Mouse (Mus musculus) kidney, postnatal 0 days (tissue): ENCODE results near the gene Wfdc1. TPM values are rescaled to one million over a fixed set of nuclear protein-coding genes. Genes with fewer than 3 reads are reported as not detected.

ENCODE experiments used
- ATAC-seq: fragments of 200-750 bp; cut with Nextera tagmentation; replicated peaks from 2 replicates; pipeline ENCODE4 v1.8.0; 2017; ENCODE audit warnings: low read depth, moderate number of reproducible peaks, moderate TSS enrichment, moderate library complexity; ENCODE audit not compliant: low FRiP score
- DNase-seq: peaks from one replicate; pipeline ENCODE4 v3.0.0-alpha.2; 2016; ENCODE audit warnings: low spot score
- H3K27ac ChIP-seq: fragments of 300-500 bp; sonication (generic); 2 replicates; pipeline ENCODE4 v1.5.1; 2014; ENCODE audit warnings: mild to moderate bottlenecking
- H3K27me3 ChIP-seq: fragments of 300-500 bp; sonication (generic); 2 replicates; pipeline ENCODE4 v1.6.1; 2014; ENCODE audit warnings: low read length, mixed read lengths; ENCODE audit not compliant: insufficient read depth
- H3K36me3 ChIP-seq: fragments of 300-500 bp; sonication (generic); 2 replicates; pipeline ENCODE4 v1.6.1; 2014; ENCODE audit warnings: low read length, mixed read lengths; ENCODE audit not compliant: insufficient read depth
- H3K4me1 ChIP-seq: fragments of 300-500 bp; sonication (generic); replicated peaks from 2 replicates; pipeline ENCODE4 v1.6.1; 2014; ENCODE audit warnings: antibody characterized with exemption, low read length, mixed read lengths; ENCODE audit not compliant: insufficient read depth
- H3K4me2 ChIP-seq: fragments of 300-500 bp; sonication (generic); 2 replicates; pipeline ENCODE4 v1.6.1; 2014; ENCODE audit warnings: mild to moderate bottlenecking, low read length, moderate library complexity, mixed read lengths
- H3K4me3 ChIP-seq: fragments of 300-500 bp; sonication (generic); replicated peaks from 2 replicates; pipeline ENCODE4 v1.5.1; 2014; ENCODE audit warnings: low read depth, low read length
- H3K9ac ChIP-seq: fragments of 300-500 bp; sonication (generic); 2 replicates; pipeline ENCODE4 v1.6.1; 2014; ENCODE audit warnings: low read depth, low read length
- H3K9me3 ChIP-seq: fragments of 300-500 bp; sonication (generic); replicated peaks from 2 replicates; pipeline ENCODE4 v1.6.1; 2016; ENCODE audit warnings: low read length, inconsistent platforms, mixed read lengths
- CTCF ChIP-seq: IDR thresholded peaks from 2 replicates; pipeline ENCODE4 v1.5.1; 2016; ENCODE audit warnings: antibody characterized with exemption, low read depth, mild to moderate bottlenecking, moderate library complexity
- WGBS: fragments of 180-500 bp; shearing (Covaris S2); extraction: QIAGEN DNeasy Blood & Tissue Kit; methylation state at CpG from one replicate; pipeline ENCODE4 v1.1.7; 2014; 5-methylcytosine and 5-hydroxymethylcytosine counted together
- polyA plus RNA-seq: library from polyadenylated mRNA; unstranded; fragments of >200 nt; fragmentation: Nextera tagmentation; extraction: Ambion mirVana; gene quantifications from 2 replicates; pipeline ENCODE4 v1.2.1, GENCODE M21; 2015

Wfdc1 gene
- polyA plus RNA-seq, 1 experiment from 2014 or later, result 6.2 TPM

- Histone ChIP-seq H3K9me3 (no peaks in the 10 kb centered on the region), H3K36me3 (no peaks in the 10 kb centered on the region), H3K9ac (no peak overlapping the region), H3K27me3 (no peaks in the 10 kb centered on the region; the same call in 1 of the 2 replicates), H3K4me2 (no peak overlapping the region), H3K4me1 (0 out of 2 replicates have a peak, but pooled peaks cover 3% of the 10 kb centered on the region), H3K4me3 (no peak overlapping the region), H3K27ac (no peak overlapping the region)
- WGBS, result 88% methylated on average over 9 of the region's 9 CpGs
- no peak for TF ChIP-seq CTCF
- no peak for DNase-seq
- ATAC-seq, result no peak
Measured at GRCm38 (mm10) chr8:119707146-119707545, 41.0 kb downstream of the Wfdc1 start.

DNA sequence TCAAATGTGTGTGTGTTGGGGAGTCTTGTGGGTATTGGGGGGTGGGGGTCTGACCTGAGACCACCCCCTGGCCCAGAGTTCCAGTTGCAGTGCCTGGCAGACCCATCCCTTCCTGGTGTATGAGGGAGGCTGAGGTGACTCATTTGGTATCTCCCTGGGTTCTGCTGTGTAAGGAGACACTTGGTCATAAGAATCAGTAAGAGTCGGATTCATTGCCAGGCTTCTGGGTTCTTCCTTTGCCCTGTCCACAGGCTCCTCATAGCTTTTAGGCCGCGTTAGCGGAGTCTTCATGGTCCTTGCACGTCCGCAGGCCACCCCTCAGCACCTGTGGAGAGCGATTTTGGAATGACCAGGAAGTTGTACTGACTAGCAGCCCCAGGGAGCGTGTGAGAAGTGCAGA, 42.3 kb downstream of the Wfdc1 start:
- WGBS, result 73% methylated on average over 8 of the region's 8 CpGs
- H3K4me2 ChIP-seq, result no peak overlapping the region
- no peak for TF ChIP-seq CTCF

DNA sequence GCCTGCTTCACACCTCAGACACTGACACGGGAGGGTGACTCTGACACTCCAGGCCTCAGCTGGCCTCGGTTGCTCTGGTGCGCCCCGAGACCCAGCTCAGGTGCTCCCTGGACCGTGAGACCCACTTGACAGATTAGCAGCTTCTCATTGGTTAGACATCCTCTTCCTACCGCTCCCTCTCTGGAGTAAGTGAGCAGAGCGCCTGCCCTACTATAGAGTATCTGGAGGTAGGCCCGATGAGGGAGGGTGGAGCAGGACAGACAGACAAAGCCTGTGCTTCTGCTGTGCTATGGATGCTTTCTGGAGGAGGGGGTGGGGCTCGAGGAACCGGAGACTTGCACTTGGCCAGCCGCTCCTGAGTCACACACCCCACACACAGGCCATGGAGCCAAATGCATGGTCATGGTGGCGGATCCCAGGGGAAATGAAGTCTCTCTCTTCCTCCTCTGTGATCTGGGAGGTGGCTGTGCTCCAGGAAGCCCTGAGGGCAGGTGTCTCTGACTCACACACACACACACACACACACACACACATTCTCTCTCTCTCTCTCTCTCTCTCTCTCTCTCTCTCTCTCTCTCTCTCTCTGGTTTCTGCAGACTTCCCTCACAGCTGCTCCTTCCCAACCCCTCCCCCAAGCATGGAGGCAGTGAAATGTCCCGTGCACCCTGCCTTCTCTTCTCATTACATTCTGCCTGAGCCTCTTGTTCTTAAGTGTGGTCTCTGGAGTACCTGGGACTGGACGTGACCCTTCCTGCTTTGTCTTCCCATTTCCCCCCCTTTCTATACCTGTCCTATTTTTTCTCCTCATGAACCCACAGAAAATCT, 42.9 kb downstream of the Wfdc1 start:
- Histone ChIP-seq H3K9me3 (no peaks in the 10 kb centered on the region), H3K4me1 (0 out of 2 replicates have a peak, but pooled peaks cover 3% of the 10 kb centered on the region), H3K27me3 (no peaks in the 10 kb centered on the region; the same call in 1 of the 2 replicates), H3K4me3 (no peak overlapping the region), H3K36me3 (no peaks in the 10 kb centered on the region), H3K4me2 (no peak overlapping the region), H3K27ac (0 out of 2 replicates have a peak overlapping the region, but pooled peaks have one; percentile 50), H3K9ac (no peak overlapping the region)
- TF ChIP-seq CTCF, result no peak
- DNase-seq (peak; percentile 29), ATAC-seq (peak; percentile 56)
- 44% methylated on average over 14 of the region's 14 CpGs for WGBS

More for the DNA sequence above, 42.3 kb downstream of the Wfdc1 start:
- Histone ChIP-seq H3K4me1 (0 out of 2 replicates have a peak, but pooled peaks cover 3% of the 10 kb centered on the region), H3K27me3 (no peaks in the 10 kb centered on the region; the same call in 1 of the 2 replicates), H3K9ac (no peak overlapping the region), H3K4me3 (no peak overlapping the region), H3K27ac (0 out of 2 replicates have a peak overlapping the region, but pooled peaks have one; percentile 13), H3K36me3 (no peaks in the 10 kb centered on the region), H3K9me3 (no peaks in the 10 kb centered on the region)
- ATAC-seq (no peak), DNase-seq (no peak)

- 67% methylated on average over 11 of the region's 11 CpGs for WGBS
- Histone ChIP-seq H3K4me1 (0 out of 2 replicates have a peak, but pooled peaks cover 3% of the 10 kb centered on the region), H3K36me3 (no peaks in the 10 kb centered on the region), H3K9me3 (no peaks in the 10 kb centered on the region), H3K9ac (no peak overlapping the region), H3K27ac (0 out of 2 replicates have a peak overlapping the region, but pooled peaks have one; percentile 50), H3K27me3 (no peaks in the 10 kb centered on the region), H3K4me2 (no peak overlapping the region), H3K4me3 (no peak overlapping the region)
- TF ChIP-seq CTCF, result 0 out of 2 replicates have a peak, but pooled peaks have one; percentile 5
- DNase-seq (no peak), ATAC-seq (no peak; the same call in 1 of the 2 replicates)
Measured at GRCm38 (mm10) chr8:119709703-119710093, 43.5 kb downstream of the Wfdc1 start.

GRCm38 (mm10) chr8:119712226-119712625, 46.1 kb downstream of the Wfdc1 start:
- Histone ChIP-seq H3K9ac (no peak overlapping the region), H3K27ac (no peak overlapping the region), H3K27me3 (no peaks in the 10 kb centered on the region), H3K9me3 (no peaks in the 10 kb centered on the region), H3K4me3 (no peak overlapping the region), H3K36me3 (no peaks in the 10 kb centered on the region), H3K4me2 (no peak overlapping the region), H3K4me1 (0 out of 2 replicates have a peak, but pooled peaks cover 3% of the 10 kb centered on the region)
- 74% methylated on average over 6 of the region's 6 CpGs for WGBS
- TF ChIP-seq CTCF, result no peak
- DNase-seq (no peak), ATAC-seq (no peak)

DNA sequence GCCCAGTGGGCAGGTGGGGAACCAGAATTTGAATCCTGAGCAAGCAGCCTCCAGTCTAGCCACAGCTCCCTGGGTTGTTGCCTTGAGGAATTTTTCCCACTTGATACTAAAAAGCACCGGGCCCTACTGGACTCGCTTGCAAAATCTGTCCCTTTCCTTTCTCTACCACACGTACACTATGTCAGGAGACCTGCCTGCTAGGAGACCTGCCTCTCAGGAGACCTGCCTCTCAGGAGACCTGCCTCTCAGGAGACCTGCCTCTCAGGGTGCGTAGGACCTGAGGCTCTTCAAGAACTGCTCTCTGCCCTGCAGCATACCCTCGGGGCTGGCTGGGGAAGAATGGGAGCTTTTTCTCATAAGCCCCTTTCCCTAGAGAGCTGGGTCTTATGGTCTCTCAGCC, 47.3 kb downstream of the Wfdc1 start:
- no peaks in the 10 kb centered on the region for H3K27me3 ChIP-seq
- 0 out of 2 replicates have a peak, but pooled peaks cover 3% of the 10 kb centered on the region for H3K4me1 ChIP-seq
- DNase-seq (no peak), ATAC-seq (no peak)
- H3K4me2 ChIP-seq, result no peak overlapping the region
- TF ChIP-seq CTCF, result no peak
- no peak overlapping the region for H3K4me3 ChIP-seq
- H3K9ac ChIP-seq, result no peak overlapping the region
- no peak overlapping the region for H3K27ac ChIP-seq
- no peaks in the 10 kb centered on the region for H3K9me3 ChIP-seq
- WGBS, result 82% methylated on average over 5 of the region's 5 CpGs
- no peaks in the 10 kb centered on the region for H3K36me3 ChIP-seq
